Mouse (Mus musculus) limb, embryonic 14.5 days (tissue): Measurements from ENCODE around the gene Gtf2e1. TPM values are rescaled to one million over a fixed set of nuclear protein-coding genes. Genes with fewer than 3 reads are reported as not detected.

Source experiments
- ATAC-seq: fragments of 200-750 bp; cut with Nextera tagmentation; 2 replicates; pipeline ENCODE4 v1.8.0; 2017; ENCODE audit warnings: low read depth, moderate number of reproducible peaks, moderate TSS enrichment; ENCODE audit not compliant: low FRiP score
- DNase-seq: peaks from one replicate; pipeline ENCODE4 v3.0.0-alpha.2; 2015; ENCODE audit warnings: low spot score
- H3K27ac ChIP-seq: fragments of 300-500 bp; sonication (generic); replicated peaks from 2 replicates; pipeline ENCODE4 v1.5.1; 2014; ENCODE audit warnings: low read depth, mild to moderate bottlenecking, low read length, moderate library complexity, mixed read lengths
- H3K27me3 ChIP-seq: fragments of 300-500 bp; sonication (generic); 2 replicates; pipeline ENCODE4 v1.6.1; 2014; ENCODE audit warnings: low read length, mixed read lengths; ENCODE audit not compliant: control insufficient read depth, insufficient read depth
- H3K36me3 ChIP-seq: fragments of 300-500 bp; sonication (generic); 2 replicates; pipeline ENCODE4 v1.6.1; 2014; ENCODE audit warnings: mild to moderate bottlenecking, low read length, moderate library complexity, mixed read lengths; ENCODE audit not compliant: control insufficient read depth, insufficient read depth
- H3K4me1 ChIP-seq: fragments of 300-500 bp; sonication (generic); 2 replicates; pipeline ENCODE4 v1.6.1; 2014; ENCODE audit warnings: antibody characterized with exemption, low read length, mixed read lengths; ENCODE audit not compliant: control insufficient read depth, insufficient read depth
- H3K4me2 ChIP-seq: fragments of 300-500 bp; sonication (generic); replicated peaks from 2 replicates; pipeline ENCODE4 v1.6.1; 2014; ENCODE audit warnings: low read depth, mild to moderate bottlenecking, low read length, moderate library complexity; ENCODE audit not compliant: severe bottlenecking
- H3K4me3 ChIP-seq: fragments of 300-500 bp; sonication (generic); replicated peaks from 2 replicates; pipeline ENCODE4 v1.5.1; 2014; ENCODE audit warnings: low read length
- H3K9ac ChIP-seq: fragments of 300-500 bp; sonication (generic); 2 replicates; pipeline ENCODE4 v1.6.1; 2014; ENCODE audit warnings: mild to moderate bottlenecking, low read depth, low read length, moderate library complexity; ENCODE audit not compliant: severe bottlenecking
- H3K9me3 ChIP-seq: fragments of 300-500 bp; sonication (generic); 2 replicates; pipeline ENCODE4 v1.6.1; 2016; ENCODE audit warnings: low read length; ENCODE audit not compliant: control insufficient read depth
- POLR2A ChIP-seq: fragments of 200-500 bp; IDR thresholded peaks from 2 replicates; pipeline ENCODE4 v1.8.0; 2012; ENCODE audit warnings: inconsistent platforms, mild to moderate bottlenecking, moderate library complexity, borderline replicate concordance; ENCODE audit not compliant: insufficient read depth, insufficient read length; ENCODE audit errors: extremely low read depth
- WGBS: fragments of 180-500 bp; shearing (Covaris S2); extraction: QIAGEN DNeasy Blood & Tissue Kit; methylation state at CpG from one replicate; pipeline ENCODE4 v1.1.7; 2014; 5-methylcytosine and 5-hydroxymethylcytosine counted together
- polyA plus RNA-seq, 2 experiments: library from polyadenylated mRNA; depleted of rRNA in 1 of 2; stranded (reverse) in 1 of 2; unstranded in 1 of 2; fragments of >200 nt; fragmentation: Nextera tagmentation in 1 of 2; extraction: Ambion mirVana in 1 of 2; gene quantifications; 2 replicates each; pipeline versions ENCODE4 v1.2.1 to v1.2.3; 2012 to 2014

Gtf2e1 gene
- polyA plus RNA-seq, 2 experiments, result 23.0 to 28.2 TPM

GRCm38 (mm10) chr16:37478311-37479291 lies 61.0 kb downstream of the Gtf2e1 start:
- Histone ChIP-seq H3K27me3 (no peaks in the 10 kb centered on the region), H3K9me3 (no peaks in the 10 kb centered on the region), H3K9ac (no peak overlapping the region), H3K4me3 (no peak overlapping the region), H3K36me3 (no peaks in the 10 kb centered on the region), H3K4me1 (no peaks in the 10 kb centered on the region), H3K4me2 (no peak overlapping the region), H3K27ac (no peak overlapping the region)
- DNase-seq (no peak), ATAC-seq (no peak)
- TF ChIP-seq POLR2A, result no peak
- WGBS, result 70% methylated on average over 10 of the region's 10 CpGs

GRCm38 (mm10) chr16:37472620-37473312 lies 66.8 kb downstream of the Gtf2e1 start:
- no peaks in the 10 kb centered on the region for H3K36me3 ChIP-seq
- H3K9me3 ChIP-seq, result no peaks in the 10 kb centered on the region
- no peak overlapping the region for H3K4me3 ChIP-seq
- 63% methylated on average over 5 of the region's 5 CpGs for WGBS
- DNase-seq (no peak), ATAC-seq (no peak)
- H3K4me2 ChIP-seq, result no peak overlapping the region
- H3K4me1 ChIP-seq, result no peaks in the 10 kb centered on the region
- H3K27ac ChIP-seq, result no peak overlapping the region
- TF ChIP-seq POLR2A, result no peak
- H3K9ac ChIP-seq, result no peak overlapping the region
- H3K27me3 ChIP-seq, result no peaks in the 10 kb centered on the region

GRCm38 (mm10) chr16:37469595-37469994 lies 70.0 kb downstream of the Gtf2e1 start:
- DNase-seq (no peak), ATAC-seq (no peak)
- H3K36me3 ChIP-seq, result no peaks in the 10 kb centered on the region
- H3K9ac ChIP-seq, result no peak overlapping the region
- H3K4me2 ChIP-seq, result no peak overlapping the region
- no peak overlapping the region for H3K4me3 ChIP-seq
- WGBS, result 80% methylated on average over 3 of the region's 3 CpGs
- no peak overlapping the region for H3K27ac ChIP-seq
- TF ChIP-seq POLR2A, result no peak
- H3K9me3 ChIP-seq, result no peaks in the 10 kb centered on the region
- H3K27me3 ChIP-seq, result no peaks in the 10 kb centered on the region
- no peaks in the 10 kb centered on the region for H3K4me1 ChIP-seq

GRCm38 (mm10) chr16:37463981-37464380 lies 75.6 kb downstream of the Gtf2e1 start:
- Histone ChIP-seq H3K27me3 (no peaks in the 10 kb centered on the region), H3K27ac (no peak overlapping the region), H3K9ac (no peak overlapping the region), H3K4me2 (no peak overlapping the region), H3K9me3 (no peaks in the 10 kb centered on the region), H3K36me3 (no peaks in the 10 kb centered on the region), H3K4me3 (no peak overlapping the region), H3K4me1 (no peaks in the 10 kb centered on the region)
- no peak for TF ChIP-seq POLR2A
- DNase-seq (no peak), ATAC-seq (no peak)
- WGBS, result 86% methylated on average over 6 of the region's 6 CpGs

GRCm38 (mm10) chr16:37462886-37463285 lies 76.7 kb downstream of the Gtf2e1 start:
- Histone ChIP-seq H3K4me3 (no peak overlapping the region), H3K27me3 (no peaks in the 10 kb centered on the region), H3K4me2 (no peak overlapping the region), H3K9me3 (no peaks in the 10 kb centered on the region), H3K4me1 (no peaks in the 10 kb centered on the region), H3K27ac (no peak overlapping the region), H3K9ac (no peak overlapping the region), H3K36me3 (no peaks in the 10 kb centered on the region)
- TF ChIP-seq POLR2A, result no peak
- no peak for DNase-seq
- WGBS, result 55% methylated on average over 4 of the region's 4 CpGs
- ATAC-seq, result no peak
